Mouse (Mus musculus) C2C12 (cell line): ENCODE data around the gene Opn4. TPM values are rescaled to one million over a fixed set of nuclear protein-coding genes. Genes with fewer than 3 reads are reported as not detected.
A peak's percentile ranks its signal among the peaks of the same experiment; 100 is the strongest.

Experiments
- H3K27me3 ChIP-seq: one replicate; pipeline ENCODE4 v1.6.1; 2011; ENCODE audit not compliant: control insufficient read depth, insufficient read depth, insufficient read length
- H3K36me3 ChIP-seq: one replicate; pipeline ENCODE4 v1.6.1; 2011; ENCODE audit not compliant: control insufficient read depth, insufficient read depth
- H3K4me3 ChIP-seq: one replicate; pipeline ENCODE4 v1.5.1; 2011; ENCODE audit warnings: mild to moderate bottlenecking, control low read depth; ENCODE audit not compliant: poor library complexity, insufficient read depth, severe bottlenecking
- H3K79me2 ChIP-seq: one replicate; pipeline ENCODE4 v1.6.1; 2011; ENCODE audit not compliant: control insufficient read depth, insufficient read depth
- H3K79me3 ChIP-seq: one replicate; pipeline ENCODE4 v1.6.1; 2011; ENCODE audit warnings: low read depth, control low read depth
- H3ac ChIP-seq: one replicate; pipeline ENCODE3; 2011; ENCODE audit warnings: low read depth; ENCODE audit not compliant: control insufficient read depth, insufficient read length
- CEBPB ChIP-seq: IDR thresholded peaks from one replicate; pipeline ENCODE4 v1.6.1; 2011; ENCODE audit warnings: low read depth, mild to moderate bottlenecking, control low read depth, moderate library complexity
- CTCF ChIP-seq: IDR thresholded peaks from one replicate; pipeline ENCODE4 v1.5.1; 2011; ENCODE audit not compliant: control insufficient read depth, insufficient read depth, insufficient read length
- FOSL1 ChIP-seq: IDR thresholded peaks from one replicate; pipeline ENCODE4 v1.8.0; 2011; ENCODE audit warnings: mild to moderate bottlenecking, low read length; ENCODE audit not compliant: poor library complexity, insufficient read depth, severe bottlenecking
- MAX ChIP-seq: IDR thresholded peaks from one replicate; pipeline ENCODE4 v1.6.1; 2011; ENCODE audit warnings: mild to moderate bottlenecking, control low read depth
- MYOD1 ChIP-seq: IDR thresholded peaks from one replicate; pipeline ENCODE4 v1.6.1; 2011; ENCODE audit warnings: low read depth; ENCODE audit not compliant: control insufficient read depth, insufficient read length
- MYOG ChIP-seq: IDR thresholded peaks from one replicate; pipeline ENCODE4 v1.6.1; 2011; ENCODE audit not compliant: control insufficient read depth, insufficient read length; ENCODE audit errors: extremely low read depth
- USF1 ChIP-seq: IDR thresholded peaks from one replicate; pipeline ENCODE4 v1.6.1; 2011; ENCODE audit warnings: low read depth, mild to moderate bottlenecking, control low read depth, moderate library complexity
- polyA plus RNA-seq: library from polyadenylated mRNA; unstranded; fragments of >200 nt; fragmentation: generic; extraction: Trizol; gene quantifications from one replicate; pipeline ENCODE4 v1.2.1, GENCODE M21; 2012; ENCODE audit warnings: missing spikeins

The Opn4 gene
- polyA plus RNA-seq, 1 experiment: not detected

DNA sequence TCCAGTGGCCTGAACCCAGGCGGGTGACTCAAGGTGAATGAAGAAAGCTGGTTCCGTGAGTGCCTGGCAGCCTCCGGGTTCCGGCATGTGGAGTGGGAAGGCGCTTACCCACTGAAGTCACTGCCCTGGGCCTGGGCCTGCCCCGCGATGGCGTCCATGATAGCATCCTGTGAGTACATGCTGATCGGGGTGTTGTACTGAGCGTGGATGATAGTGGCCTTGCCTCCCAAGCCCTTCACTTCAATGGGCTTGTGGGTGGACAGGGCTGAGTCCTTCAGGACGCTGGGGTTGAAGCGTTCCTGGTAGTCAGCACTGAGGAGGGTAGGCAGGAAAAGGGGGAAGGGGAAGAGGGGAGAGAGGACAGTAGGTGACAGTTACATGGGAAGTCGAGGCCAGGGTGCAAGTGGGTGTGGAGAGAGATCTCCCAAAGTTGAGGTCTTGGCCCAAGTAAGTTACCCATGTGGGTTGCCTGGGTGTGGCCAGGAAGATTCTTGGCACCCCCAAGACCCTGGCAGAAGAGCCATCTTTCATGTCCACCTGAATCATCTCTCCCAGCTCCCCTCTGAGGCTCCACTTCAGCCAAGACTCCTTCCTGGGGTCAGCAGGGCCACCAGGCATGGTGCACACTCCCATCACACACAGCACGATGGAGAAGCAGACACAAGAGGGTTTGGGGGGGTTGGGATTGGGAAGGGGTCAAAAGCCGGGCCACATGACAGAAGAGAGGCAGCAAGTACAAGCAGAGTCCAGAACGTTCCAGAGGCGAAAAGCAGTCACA lies 28.1 kb downstream of the Opn4 start:
- Histone ChIP-seq H3K79me2 (no peaks in the 10 kb centered on the region), H3K27me3 (no peaks in the 10 kb centered on the region), H3K4me3 (no peak overlapping the region), H3K36me3 (no peaks in the 10 kb centered on the region), H3ac (no peak overlapping the region), H3K79me3 (no peaks in the 10 kb centered on the region)
- TF ChIP-seq MAX (no peak), USF1 (no peak), CTCF (no peak), MYOG (no peak), MYOD1 (no peak), CEBPB (no peak), FOSL1 (no peak)

DNA sequence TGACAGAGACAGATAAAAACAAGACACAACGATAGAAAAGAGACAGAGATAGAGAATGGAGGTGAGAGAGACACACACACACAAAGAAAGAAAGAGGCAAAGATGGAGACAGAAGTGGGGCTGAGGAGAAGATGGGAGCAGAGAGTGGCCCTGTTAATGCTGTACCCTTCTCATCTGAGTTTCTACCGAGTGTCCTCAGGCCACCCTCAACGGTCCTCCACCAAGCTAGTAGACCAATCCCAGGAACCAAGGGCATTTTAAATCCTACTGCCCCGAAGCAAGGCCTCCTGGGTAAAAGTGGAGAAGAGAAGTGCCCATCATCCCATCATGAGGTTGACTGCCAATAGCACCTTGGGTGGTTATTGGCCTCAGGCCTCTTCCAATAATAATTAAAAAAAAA lies 29.0 kb downstream of the Opn4 start:
- TF ChIP-seq CEBPB (no peak), USF1 (no peak), MYOG (no peak), CTCF (no peak), FOSL1 (no peak), MAX (no peak), MYOD1 (no peak)
- Histone ChIP-seq H3K79me3 (no peaks in the 10 kb centered on the region), H3K36me3 (no peaks in the 10 kb centered on the region), H3ac (no peak overlapping the region), H3K4me3 (no peak overlapping the region), H3K27me3 (no peaks in the 10 kb centered on the region), H3K79me2 (no peaks in the 10 kb centered on the region)

DNA sequence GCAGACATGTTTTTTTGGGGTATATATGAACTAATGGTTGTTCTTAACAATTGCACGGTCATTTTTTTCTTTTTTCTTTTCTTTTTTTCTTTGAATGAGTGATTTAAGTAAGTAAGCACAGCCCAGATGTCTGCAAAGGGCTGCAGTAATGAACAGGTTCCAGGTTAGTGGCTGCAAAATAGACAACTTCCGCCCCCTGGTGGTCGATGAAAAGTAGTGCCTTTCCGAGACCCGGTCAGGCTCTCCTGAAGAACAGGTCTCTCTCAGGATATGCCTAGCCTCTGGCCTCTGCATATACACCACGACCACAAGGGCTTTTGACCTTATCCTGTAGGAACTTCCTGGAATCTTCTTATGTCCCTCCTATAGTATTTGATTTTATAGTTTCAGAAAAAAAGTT lies 29.6 kb downstream of the Opn4 start:
- TF ChIP-seq CTCF: peak; percentile 65
- no peak for TF ChIP-seq CEBPB
- Histone ChIP-seq H3K27me3 (no peaks in the 10 kb centered on the region), H3K79me3 (no peaks in the 10 kb centered on the region), H3K4me3 (no peak overlapping the region), H3ac (no peak overlapping the region), H3K36me3 (no peaks in the 10 kb centered on the region), H3K79me2 (no peaks in the 10 kb centered on the region)

DNA sequence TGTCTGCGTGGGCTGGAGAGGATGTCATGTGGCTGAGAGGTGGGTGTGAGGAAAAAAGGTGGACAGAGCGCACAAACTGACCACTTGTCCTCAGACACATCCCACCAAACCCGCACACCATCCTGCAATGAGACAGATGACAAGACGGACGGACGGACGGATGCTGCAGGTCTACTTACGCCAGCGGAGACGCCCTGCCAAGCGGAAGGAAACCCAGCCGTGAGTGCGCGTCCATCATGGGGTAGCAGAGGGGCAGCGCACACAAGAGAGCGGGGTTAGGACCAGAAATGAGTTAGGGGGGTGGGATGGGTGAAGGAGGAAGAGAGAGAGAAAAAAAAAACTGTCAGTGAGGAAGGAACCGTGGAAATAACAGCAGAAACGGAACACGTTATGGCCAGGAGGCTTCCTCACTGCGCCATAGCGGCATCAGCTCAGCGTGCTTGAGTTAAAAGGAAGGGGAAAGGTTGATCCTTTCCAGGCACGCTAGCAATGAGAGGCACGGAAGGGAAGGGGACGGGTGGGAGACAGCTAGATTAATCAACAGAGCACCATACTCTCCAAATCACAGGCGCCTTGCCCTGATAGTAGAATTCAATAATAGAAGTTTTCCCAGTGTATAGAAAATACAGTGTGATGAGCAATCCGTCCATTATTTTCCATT lies 30.3 kb downstream of the Opn4 start:
- H3K4me3 ChIP-seq: no peak overlapping the region
- no peak overlapping the region for H3ac ChIP-seq
- no peaks in the 10 kb centered on the region for H3K79me3 ChIP-seq
- no peaks in the 10 kb centered on the region for H3K79me2 ChIP-seq
- no peaks in the 10 kb centered on the region for H3K27me3 ChIP-seq
- H3K36me3 ChIP-seq: no peaks in the 10 kb centered on the region
- TF ChIP-seq MYOD1 (no peak), CEBPB (no peak), USF1 (no peak), FOSL1 (no peak), MYOG (no peak), MAX (no peak), CTCF (no peak)

DNA sequence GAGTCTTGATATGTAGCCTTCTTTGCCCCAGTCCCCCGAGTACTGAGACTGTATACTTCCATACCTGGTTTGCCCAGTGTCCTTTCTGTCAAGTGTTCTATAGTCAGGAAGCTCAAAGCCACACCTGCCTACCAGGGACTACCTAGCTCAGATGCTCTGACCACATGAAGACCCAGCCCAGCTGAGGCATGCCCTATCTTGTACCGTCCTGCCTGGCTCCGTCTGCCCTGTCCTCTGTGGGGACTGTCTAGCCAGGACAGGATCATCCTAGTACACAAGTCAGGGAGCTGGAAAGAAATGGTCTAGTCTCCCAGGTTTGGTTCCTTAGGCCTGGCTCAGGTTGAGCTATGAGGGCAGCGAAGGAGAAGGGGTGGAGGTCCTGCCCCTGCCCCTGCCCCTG lies 31.3 kb downstream of the Opn4 start:
- H3K4me3 ChIP-seq: no peak overlapping the region

More for the DNA sequence above, 31.3 kb downstream of the Opn4 start:
- Histone ChIP-seq H3K27me3 (no peaks in the 10 kb centered on the region), H3ac (no peak overlapping the region), H3K79me2 (no peaks in the 10 kb centered on the region), H3K36me3 (no peaks in the 10 kb centered on the region), H3K79me3 (no peaks in the 10 kb centered on the region)
- no peak for TF ChIP-seq CTCF
- no peak for TF ChIP-seq FOSL1
- TF ChIP-seq CEBPB: no peak
- no peak for TF ChIP-seq MYOG
- no peak for TF ChIP-seq USF1
- TF ChIP-seq MAX: no peak
- no peak for TF ChIP-seq MYOD1
